Mouse (Mus musculus) kidney, adult 2 months (tissue): ENCODE data around the gene Cd27. TPM values are rescaled to one million over a fixed set of nuclear protein-coding genes. Genes with fewer than 3 reads are reported as not detected.

Experiments
- DNase-seq: peaks from one replicate; pipeline ENCODE4 v3.0.0; 2021
- H3K27ac ChIP-seq: fragments of 200-500 bp; 2 replicates; pipeline ENCODE4 v1.5.1; 2012; ENCODE audit warnings: low read depth, low read length, control low read depth, inconsistent platforms; ENCODE audit not compliant: insufficient read depth
- H3K27me3 ChIP-seq: fragments of 200-500 bp; replicated peaks from 2 replicates; pipeline ENCODE4 v1.6.1; 2012; ENCODE audit warnings: mild to moderate bottlenecking, moderate library complexity, low read length, inconsistent platforms; ENCODE audit not compliant: control insufficient read depth, insufficient read depth
- H3K36me3 ChIP-seq: fragments of 200-500 bp; 2 replicates; pipeline ENCODE4 v1.6.1; 2012; ENCODE audit warnings: mild to moderate bottlenecking, moderate library complexity, low read length, inconsistent platforms; ENCODE audit not compliant: control insufficient read depth, insufficient read depth
- H3K4me1 ChIP-seq: fragments of 200-500 bp; 2 replicates; pipeline ENCODE4 v1.6.1; 2011; ENCODE audit warnings: low read length; ENCODE audit not compliant: control insufficient read depth, insufficient read depth
- H3K4me3 ChIP-seq: fragments of 200-500 bp; 2 replicates; pipeline ENCODE4 v1.5.1; 2011; ENCODE audit warnings: mild to moderate bottlenecking, low read depth, low read length, control low read depth; ENCODE audit not compliant: insufficient read depth
- CTCF ChIP-seq: fragments of 200-500 bp; conservative IDR thresholded peaks from 2 replicates; pipeline ENCODE4 v1.5.1; 2011; ENCODE audit warnings: low read depth, mild to moderate bottlenecking, control low read depth, low read length, moderate library complexity, mixed read lengths; ENCODE audit not compliant: insufficient read depth, insufficient read length
- POLR2A ChIP-seq: fragments of 200-500 bp; IDR thresholded peaks from one replicate; pipeline ENCODE4 v1.6.1; 2011; ENCODE audit warnings: low read depth, low read length, control low read depth
- WGBS: fragments of 180-500 bp; shearing (Covaris S2); methylation state at CpG from one replicate; pipeline ENCODE4 v1.1.7; 2018; 5-methylcytosine and 5-hydroxymethylcytosine counted together
- polyA plus RNA-seq: library from polyadenylated mRNA; depleted of rRNA; stranded (reverse); fragments of >200 nt; gene quantifications from 2 replicates; pipeline ENCODE4 v1.2.3, GENCODE M21; 2012

The Cd27 gene
- polyA plus RNA-seq, 1 experiment = 7.0 TPM

GRCm38 (mm10) chr6:125233816-125234519, 2.8 kb downstream of the Cd27 start:
- Histone ChIP-seq H3K4me3 (no peak overlapping the region), H3K36me3 (no peaks in the 10 kb centered on the region), H3K27ac (peak overlapping the region; percentile 36), H3K27me3 (no peaks in the 10 kb centered on the region), H3K4me1 (peaks cover 4% of the 10 kb centered on the region; the same call in 1 of the 2 replicates)
- no peak for TF ChIP-seq POLR2A
- TF ChIP-seq CTCF = no peak
- peak; percentile 54 for DNase-seq
- WGBS = 49% methylated on average over 7 of the region's 7 CpGs

- Histone ChIP-seq H3K36me3 (no peaks in the 10 kb centered on the region), H3K27ac (peak overlapping the region; percentile 53), H3K4me1 (peaks cover 4% of the 10 kb centered on the region; the same call in 1 of the 2 replicates), H3K27me3 (no peaks in the 10 kb centered on the region), H3K4me3 (no peak overlapping the region)
- 80% methylated on average over 6 of the region's 6 CpGs for WGBS
- DNase-seq = no peak
- TF ChIP-seq POLR2A (no peak), CTCF (no peak)
Measured at GRCm38 (mm10) chr6:125232516-125232915, 4.3 kb downstream of the Cd27 start.

GRCm38 (mm10) chr6:125232045-125232437, 4.8 kb downstream of the Cd27 start:
- DNase-seq = no peak
- Histone ChIP-seq H3K27ac (peak overlapping the region; percentile 53), H3K4me3 (peak overlapping the region; percentile 72), H3K36me3 (no peaks in the 10 kb centered on the region), H3K27me3 (no peaks in the 10 kb centered on the region), H3K4me1 (peaks cover 4% of the 10 kb centered on the region; the same call in 1 of the 2 replicates)
- 27% methylated on average over 4 of the region's 4 CpGs for WGBS
- TF ChIP-seq CTCF (no peak), POLR2A (no peak)

GRCm38 (mm10) chr6:125231117-125232044, 5.4 kb downstream of the Cd27 start, which contains the start of gene Tapbpl:
TSS of gene Tapbpl (minus strand) at chr6:125231860.
- Histone ChIP-seq H3K4me3 (peak within 1 kb of the TSS; percentile 72), H3K27me3 (no peaks in the 10 kb centered on the region), H3K4me1 (peaks cover 4% of the 10 kb centered on the region; the same call in 1 of the 2 replicates), H3K36me3 (no peaks in the 10 kb centered on the region), H3K27ac (peak within 1 kb of the TSS; percentile 53)
- no peak for TF ChIP-seq POLR2A
- TF ChIP-seq CTCF = no peak
- WGBS = 1% methylated on average over 16 of the region's 16 CpGs
- peak; percentile 75 for DNase-seq

GRCm38 (mm10) chr6:125230571-125230970, 6.2 kb downstream of the Cd27 start:
- H3K27me3 ChIP-seq = no peaks in the 10 kb centered on the region
- H3K27ac ChIP-seq = no peak overlapping the region
- TF ChIP-seq CTCF (no peak), POLR2A (no peak)
- WGBS = 68% methylated on average over 9 of the region's 9 CpGs
- DNase-seq = no peak
- H3K4me3 ChIP-seq = no peak overlapping the region
- H3K4me1 ChIP-seq = peaks cover 4% of the 10 kb centered on the region; the same call in 1 of the 2 replicates
- H3K36me3 ChIP-seq = no peaks in the 10 kb centered on the region

DNA sequence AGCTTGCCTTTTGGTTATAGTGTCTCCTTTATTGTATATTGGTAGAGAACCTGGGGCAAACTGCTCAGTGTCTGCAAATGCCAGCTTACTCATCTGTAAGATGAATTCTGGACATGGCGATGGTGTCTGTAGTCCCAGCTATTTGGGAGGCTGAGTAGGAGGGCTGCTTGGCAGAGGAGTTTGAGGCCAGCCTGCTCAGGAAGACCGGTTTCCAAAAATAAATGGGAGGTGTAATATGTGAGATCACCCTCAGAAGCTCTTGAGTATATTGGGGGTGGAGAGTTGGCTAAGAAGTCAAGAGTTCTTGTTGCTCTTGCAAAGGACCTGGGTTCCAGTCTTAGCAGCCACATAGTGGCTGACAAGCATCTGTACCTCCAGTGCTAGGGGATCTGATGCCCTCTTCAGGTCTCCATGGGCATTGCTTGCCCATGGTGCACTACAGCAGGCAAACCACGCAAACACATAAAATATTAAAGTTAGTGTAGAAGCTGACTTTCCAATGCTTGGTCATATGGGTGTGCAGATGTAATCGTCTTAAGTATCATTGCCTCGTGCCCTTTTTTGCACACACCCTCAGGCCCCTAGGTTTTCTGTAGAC, 11.2 kb downstream of the Cd27 start:
- H3K4me1 ChIP-seq = peaks cover 2% of the 10 kb centered on the region; the same call in 1 of the 2 replicates
- no peak for TF ChIP-seq POLR2A
- peak; percentile 67 for TF ChIP-seq CTCF
- H3K27ac ChIP-seq = no peak overlapping the region
- 87% methylated on average over 5 of the region's 5 CpGs for WGBS
- H3K4me3 ChIP-seq = no peak overlapping the region
- no peaks in the 10 kb centered on the region for H3K36me3 ChIP-seq
- DNase-seq = peak; percentile 39
- no peaks in the 10 kb centered on the region for H3K27me3 ChIP-seq
